Mouse (Mus musculus): ENCODE results near the gene AI837181.

DNA sequence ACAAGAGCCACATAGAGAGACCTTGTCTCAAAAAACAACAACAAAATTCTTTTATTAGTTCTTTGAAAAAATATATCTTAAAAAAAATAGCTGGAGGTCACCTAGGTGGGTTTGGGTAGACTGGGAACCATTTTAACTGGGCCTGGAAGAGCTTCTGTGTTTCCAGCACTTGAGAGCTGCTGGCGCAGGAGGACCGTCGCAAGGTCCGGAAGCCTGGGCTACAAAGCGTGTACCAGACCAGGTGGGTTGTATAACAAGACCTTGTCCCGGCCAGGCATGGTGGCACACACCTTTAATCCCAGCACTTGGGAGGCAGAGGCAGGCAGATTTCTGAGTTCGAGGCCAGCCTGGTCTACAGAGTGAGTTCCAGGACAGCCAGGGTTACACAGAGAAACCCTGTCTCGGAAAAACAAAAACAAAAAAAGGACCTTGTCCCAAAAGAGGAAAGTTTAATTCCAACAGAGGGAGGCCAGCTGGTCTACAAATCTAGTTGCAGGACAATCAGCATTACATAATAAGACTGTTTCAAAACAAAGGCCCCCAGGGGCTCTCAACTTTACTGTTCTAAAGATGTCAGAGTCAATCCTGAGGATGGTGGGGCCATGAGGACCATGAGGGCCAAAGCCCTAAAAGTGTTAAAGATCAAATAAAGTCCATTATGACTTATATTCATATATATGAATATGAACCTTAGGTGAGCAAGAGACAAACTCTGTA lies 6.0 kb upstream of the AI837181 start:
- no peak for TF ChIP-seq GATA1 (IDR thresholded peaks at IDR 0.05; ENCODE audit: borderline replicate concordance, low read length)
- no peak for TF ChIP-seq CTCF (IDR thresholded peaks at IDR 0.05; ENCODE audit: low read depth, low read length)
- TF ChIP-seq TAL1 (conservative IDR thresholded peaks at IDR 0.05; ENCODE audit: low read depth, low read length), result no peak
